Mouse (Mus musculus): ENCODE data around the gene Gm20521.
"Not testable (repeated sequence)": the region's sequence is repeated elsewhere in the genome, so short reads cannot be mapped to it uniquely, and the experiment has no call there.

Gm20521 gene

GRCm38 (mm10) chr14:54936831-54937160 is 53.6 kb downstream of the Gm20521 start:
- no peak for DNase-seq (ENCODE audit: low spot score in 2 of 2)

- no peak for DNase-seq (ENCODE audit: low spot score in 2 of 2)
Observed at GRCm38 (mm10) chr14:54937361-54938182, 54.3 kb downstream of the Gm20521 start.

DNA sequence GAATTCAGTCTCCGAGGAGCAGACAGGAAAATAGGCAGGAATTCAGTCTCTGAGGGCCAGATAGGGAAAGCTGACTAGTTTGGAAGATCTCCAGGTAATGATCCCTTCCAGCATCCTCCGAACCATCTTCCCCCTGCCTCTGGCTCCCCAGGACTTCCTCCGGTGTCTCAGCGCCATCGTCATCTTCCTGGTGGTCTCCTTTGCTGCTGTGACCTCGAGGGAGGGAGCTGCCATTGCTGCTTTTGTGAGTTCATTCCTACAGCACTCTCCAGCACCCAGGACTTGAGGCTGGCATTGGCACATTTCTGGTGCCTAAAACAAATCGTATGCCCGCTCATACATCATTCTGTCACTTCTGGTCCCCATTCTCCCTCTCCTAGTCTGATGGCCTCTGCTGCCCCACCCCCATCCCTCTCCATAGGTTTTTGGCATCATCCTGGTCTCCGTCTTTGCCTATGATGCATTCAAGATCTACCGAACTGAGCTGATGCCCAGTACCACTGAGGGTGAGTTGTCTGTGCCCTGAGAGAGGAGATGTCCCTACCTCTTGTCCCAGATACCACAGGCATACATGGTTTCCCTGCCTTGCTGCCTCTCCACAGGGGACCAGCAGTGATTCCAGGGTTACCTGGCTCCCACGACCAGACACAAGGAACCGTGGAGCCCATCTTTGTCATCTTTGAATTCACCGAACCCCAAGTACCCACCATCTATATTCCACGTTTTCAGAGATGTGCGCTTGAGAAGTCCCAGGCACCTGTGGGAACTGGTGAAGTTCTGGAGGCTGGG is 55.4 kb downstream of the Gm20521 start:
- DNase-seq (ENCODE audit: low spot score in 2 of 2) = no peak

DNA sequence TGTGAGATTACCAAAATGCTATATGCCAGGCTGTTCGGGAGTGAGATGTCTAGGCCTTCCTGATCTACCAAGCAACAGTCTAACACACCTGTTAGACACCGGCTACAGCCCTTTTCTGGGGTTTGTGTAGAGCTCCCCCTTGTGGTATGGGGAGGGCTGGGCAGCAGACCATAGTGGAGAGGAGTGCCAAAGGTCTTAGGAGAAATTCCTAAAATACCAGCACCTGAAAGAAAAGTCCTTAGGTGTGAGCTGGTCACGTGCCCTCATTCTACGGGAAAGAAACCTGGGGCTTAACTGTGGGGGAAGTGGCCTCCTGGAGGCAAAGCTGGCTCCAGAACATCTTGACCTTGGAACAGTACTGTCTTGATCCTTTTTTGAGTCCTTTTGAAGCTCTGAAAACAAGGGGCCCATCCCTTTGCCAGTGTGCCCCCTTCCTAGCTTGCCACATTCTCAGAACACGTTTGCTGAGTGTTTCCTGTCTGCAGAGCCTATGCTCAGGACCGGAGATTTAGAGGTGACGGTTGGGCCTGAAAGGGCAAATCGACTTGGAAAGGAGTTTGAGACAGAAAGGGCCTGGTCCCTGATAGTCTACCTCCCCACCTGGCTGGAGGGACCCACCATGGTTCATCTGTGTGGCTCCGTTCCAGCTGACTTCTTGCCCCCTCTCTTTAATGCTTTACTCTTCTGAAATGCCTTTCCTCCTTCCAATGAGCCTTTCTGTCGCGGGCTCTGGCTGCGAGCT is 56.4 kb downstream of the Gm20521 start:
- peak; percentile 50 to 59 for DNase-seq (ENCODE audit: low spot score in 2 of 2)

DNA sequence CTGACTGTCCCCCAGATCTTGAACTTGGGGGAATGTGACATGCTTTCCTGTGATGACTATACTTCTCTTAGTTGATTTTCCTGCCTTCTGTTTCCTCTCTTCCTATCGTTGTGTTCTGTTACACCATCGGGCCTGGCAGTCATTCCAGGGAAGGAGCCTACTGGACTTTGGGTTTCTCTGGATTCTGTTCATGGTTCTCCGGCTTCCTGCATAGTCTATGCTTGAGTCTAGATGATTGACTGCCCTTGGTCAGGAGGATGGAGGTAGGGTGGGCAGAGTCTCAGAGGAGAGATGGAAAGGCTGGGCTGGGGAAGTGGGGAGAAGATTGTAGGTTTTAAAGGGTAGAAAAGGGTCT is 56.9 kb downstream of the Gm20521 start:
- no peak for DNase-seq (ENCODE audit: low spot score in 2 of 2)

DNA sequence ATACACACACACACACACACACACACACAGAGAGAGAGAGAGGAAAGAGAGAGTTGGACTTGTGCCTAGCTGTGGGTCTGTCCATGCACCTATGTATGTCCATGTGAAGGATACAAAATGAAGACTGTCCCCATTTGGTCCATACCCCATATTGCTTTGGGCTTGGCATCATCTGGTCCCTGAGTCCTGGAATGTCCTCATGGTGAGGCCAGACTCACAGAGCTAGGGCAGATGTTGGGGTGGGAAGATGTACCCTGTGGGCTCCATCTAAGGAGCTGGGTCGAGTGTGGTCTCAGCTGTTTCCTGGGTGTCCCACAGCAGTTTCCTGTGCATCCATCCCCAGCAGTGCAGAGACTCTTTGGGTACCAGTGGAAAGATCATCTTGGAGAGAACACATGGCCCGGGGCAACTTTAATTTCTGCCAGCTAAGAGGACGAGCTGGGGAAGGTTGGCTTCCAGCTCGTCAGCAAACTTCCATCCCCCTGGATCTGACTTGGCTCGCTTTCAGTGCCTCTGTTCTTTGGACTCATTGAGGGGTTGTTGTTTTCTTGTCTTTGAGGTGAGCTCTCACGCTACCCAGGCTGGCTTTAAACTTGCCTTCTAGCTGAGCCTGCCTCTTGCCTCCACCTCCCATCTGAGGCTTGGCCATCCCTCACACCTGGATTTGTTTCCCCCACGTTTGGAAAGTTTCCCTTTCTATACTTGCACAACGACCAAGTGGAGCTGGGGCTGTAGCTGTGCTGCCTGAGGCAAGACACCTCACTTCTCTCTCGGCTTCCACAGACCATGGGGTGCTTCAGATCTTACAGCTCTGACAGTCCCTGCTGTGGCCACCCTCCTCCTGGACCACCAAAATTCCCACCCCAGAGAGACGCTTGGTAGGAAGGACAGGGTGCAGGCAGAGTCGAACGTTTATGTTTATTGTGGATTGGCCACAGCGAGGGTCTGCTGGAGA is 58.1 kb downstream of the Gm20521 start:
- no peak for DNase-seq (ENCODE audit: low spot score in 2 of 2)

GRCm38 (mm10) chr14:54942479-54942878 is 59.2 kb downstream of the Gm20521 start:
- DNase-seq (ENCODE audit: low spot score in 2 of 2) = no peak

- no peak for DNase-seq (ENCODE audit: low spot score in 2 of 2)
Observed at GRCm38 (mm10) chr14:54943971-54944370, 60.7 kb downstream of the Gm20521 start.

DNA sequence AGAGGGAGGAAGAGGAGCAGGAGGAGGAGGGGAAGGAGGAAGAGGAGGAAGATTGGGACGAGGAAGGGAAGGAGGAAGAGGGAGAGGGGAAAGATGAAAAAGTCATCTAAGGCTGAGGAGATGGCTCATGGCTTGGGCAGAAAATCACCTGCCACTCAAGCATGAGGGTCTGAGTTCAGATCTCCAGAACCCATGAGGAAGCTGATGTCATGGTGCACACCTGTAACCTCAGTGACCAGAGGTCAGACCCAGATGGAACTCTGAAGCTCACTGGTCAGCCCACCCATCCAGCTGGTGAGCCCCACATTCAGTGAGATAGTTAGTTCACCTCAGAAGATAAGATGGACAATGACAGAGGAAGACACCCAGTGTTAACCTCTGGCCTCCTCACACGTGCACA is 61.7 kb downstream of the Gm20521 start:
- no peak for DNase-seq (ENCODE audit: low spot score in 2 of 2)

DNA sequence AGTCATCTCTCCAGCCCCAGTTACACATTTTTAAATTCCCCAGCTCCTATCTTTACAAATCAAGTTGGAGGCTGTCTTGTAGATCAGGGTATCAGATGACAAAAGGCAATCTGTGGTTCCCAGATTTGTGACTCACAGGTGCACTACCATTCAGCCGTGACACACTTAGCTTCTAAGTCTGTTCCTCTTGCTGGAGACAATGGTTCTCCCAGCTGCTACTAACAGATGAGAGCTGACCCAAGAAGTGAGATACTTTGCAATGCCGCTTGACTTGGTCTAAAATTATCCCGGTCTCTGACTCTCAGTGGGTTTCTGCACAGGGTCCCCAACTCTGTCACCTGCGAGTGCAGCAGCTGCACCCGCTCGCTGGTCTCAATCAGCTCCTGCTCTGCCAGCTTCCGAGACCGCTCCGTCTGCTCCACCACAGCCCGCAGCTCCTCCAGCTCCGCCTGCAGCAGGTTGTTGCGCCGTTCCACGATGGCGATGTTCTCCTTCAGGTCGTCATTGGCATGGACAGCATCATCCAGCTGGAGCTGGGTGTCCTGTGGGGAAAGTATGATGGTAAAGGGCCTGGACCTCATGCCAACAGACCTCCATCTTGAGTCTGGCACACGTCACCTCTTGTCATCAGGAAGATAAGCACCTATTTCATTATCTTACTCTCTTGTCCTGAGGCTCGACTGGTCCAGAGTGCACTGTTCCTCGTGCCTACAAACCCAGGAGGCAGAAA is 62.9 kb downstream of the Gm20521 start:
- DNase-seq (ENCODE audit: low spot score in 2 of 2) = no peak

DNA sequence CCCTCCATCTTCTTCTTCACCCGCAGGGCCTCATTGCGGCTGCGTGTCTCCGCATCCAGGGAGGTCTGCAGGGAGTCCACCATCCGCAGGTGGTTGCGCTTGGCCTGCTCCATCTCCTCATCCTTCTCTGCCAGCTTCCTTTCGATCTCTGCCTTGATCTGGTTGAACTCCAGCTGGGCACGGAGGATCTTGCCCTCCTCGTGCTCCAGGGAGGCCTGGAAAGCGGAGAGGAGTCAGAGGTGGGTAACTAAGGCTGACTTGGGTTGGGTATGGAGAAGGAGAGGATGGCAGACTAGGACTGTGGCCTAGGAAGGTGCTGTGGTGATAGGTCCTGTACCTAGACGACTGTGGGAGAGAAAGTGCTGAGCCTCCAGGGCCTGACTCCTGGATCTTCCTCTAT is 63.8 kb downstream of the Gm20521 start:
- not testable (repeated sequence) for DNase-seq (ENCODE audit: low spot score in 2 of 2)

Data from right cerebral cortex, adult 2 months (tissue).